Mouse (Mus musculus) urinary bladder, adult 18-20 months (tissue): ENCODE results near the gene Gm11096.
A peak's percentile ranks its signal among the peaks of the same experiment; 100 is the strongest.

Experiments used
- DNase-seq, 2 experiments: peaks; one replicate each; pipeline ENCODE4 v3.0.0; 2022; ENCODE audit warnings: low spot score in 2 of 2, mixed read lengths in 2 of 2

The Gm11096 gene

DNA sequence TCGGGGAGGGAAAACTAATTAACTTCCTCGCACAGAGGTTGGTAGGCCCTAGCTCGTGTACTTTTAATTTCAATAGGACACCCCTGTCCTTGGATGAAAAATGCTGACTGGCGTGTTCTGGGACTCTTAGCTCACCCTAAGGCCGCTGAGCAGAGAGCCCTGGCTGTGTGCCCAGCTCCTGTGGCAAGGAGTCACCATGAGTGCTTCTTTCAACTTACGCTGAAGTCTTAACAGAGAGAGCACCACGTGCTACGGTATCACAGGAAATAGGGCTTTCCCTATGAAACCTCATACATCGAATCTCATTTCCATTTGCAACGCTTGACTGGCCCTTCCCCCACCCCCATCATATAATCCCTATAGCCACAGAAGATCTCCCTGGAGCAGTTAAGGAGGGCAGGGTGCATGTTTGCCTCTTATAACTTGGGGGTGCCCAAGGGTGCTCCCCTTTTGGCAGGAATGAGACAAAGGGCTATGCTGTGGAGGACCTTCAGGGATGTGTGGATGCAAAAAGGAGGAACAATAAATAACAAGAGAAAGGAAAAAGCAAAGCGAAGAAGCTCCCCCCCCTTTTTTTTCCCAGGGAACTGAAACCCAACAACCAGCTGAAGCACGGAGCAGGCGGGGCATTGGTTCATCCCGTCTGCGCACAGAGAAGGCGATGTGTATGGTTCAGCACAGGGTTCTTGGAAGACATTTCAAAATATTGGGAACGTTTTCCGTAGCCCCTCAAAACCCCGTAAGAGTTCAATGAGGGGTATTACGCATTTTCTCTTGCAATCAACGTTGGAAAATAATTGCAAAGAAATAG lies 39.0 kb downstream of the Gm11096 start:
- peak in 1 of 2 experiments; percentile 11 for DNase-seq

GRCm38 (mm10) chr17:81481843-81482490 lies 40.4 kb downstream of the Gm11096 start:
- no peak for DNase-seq

GRCm38 (mm10) chr17:81486388-81486787 lies 44.8 kb downstream of the Gm11096 start:
- DNase-seq: no peak
